Mouse (Mus musculus) erythroblast, embryonic 14.5 days (primary cell): Measurements from ENCODE around the gene Hist1h4f. TPM values are rescaled to one million over a fixed set of nuclear protein-coding genes. Genes with fewer than 3 reads are reported as not detected.
A peak's percentile ranks its signal among the peaks of the same experiment; 100 is the strongest.
"Not testable (repeated sequence)": the region's sequence is repeated elsewhere in the genome, so short reads cannot be mapped to it uniquely, and the experiment has no call there.

Experiments used
- H3K27me3 ChIP-seq: 2 replicates; pipeline ENCODE4 v1.6.1; 2012; ENCODE audit warnings: inconsistent platforms; ENCODE audit not compliant: control insufficient read depth
- H3K36me3 ChIP-seq: 2 replicates; pipeline ENCODE4 v1.6.1; 2012; ENCODE audit warnings: mild to moderate bottlenecking, inconsistent platforms; ENCODE audit not compliant: control insufficient read depth
- H3K4me1 ChIP-seq: 2 replicates; pipeline ENCODE4 v1.6.1; 2012; ENCODE audit warnings: inconsistent platforms; ENCODE audit not compliant: control insufficient read depth
- H3K4me3 ChIP-seq: replicated peaks from 2 replicates; pipeline ENCODE3; 2012; ENCODE audit warnings: moderate library complexity, mild to moderate bottlenecking, inconsistent platforms
- H3K9me3 ChIP-seq: 2 replicates; pipeline ENCODE4 v1.6.1; 2012; ENCODE audit warnings: low read length, inconsistent platforms, mixed read lengths; ENCODE audit not compliant: control insufficient read depth
- GATA1 ChIP-seq: IDR thresholded peaks from 2 replicates; pipeline ENCODE4 v1.6.1; 2012; ENCODE audit warnings: low read length, inconsistent platforms, mixed read lengths
- TAL1 ChIP-seq: IDR thresholded peaks from 3 replicates; pipeline ENCODE4 v1.6.1; 2012; ENCODE audit warnings: low read length, inconsistent platforms, mixed read lengths
- polyA plus RNA-seq: library from polyadenylated mRNA; stranded (reverse); fragments of >175 nt; gene quantifications from 2 replicates; pipeline ENCODE4 v1.2.3, GENCODE M21; 2012

The Hist1h4f gene
- polyA plus RNA-seq, 1 experiment, result 13.8 TPM

- no peak for TF ChIP-seq TAL1
- no peak for TF ChIP-seq GATA1
These were observed 19.6 kb upstream of the Hist1h4f start, which contains the start of the genes Hist1h2ae and Hist1h2bg for GRCm38 (mm10) chr13:23571022-23571503. Gene Hist1h2ae, minus strand, starts transcription at chr13:23571220. Gene Hist1h2bg, plus strand, starts transcription at chr13:23571396.

GRCm38 (mm10) chr13:23570261-23571021 lies 19.0 kb upstream of the Hist1h4f start:
- H3K36me3 ChIP-seq, H3K9me3 ChIP-seq, H3K27me3 ChIP-seq: not testable (repeated sequence)
- H3K4me1 ChIP-seq, result peaks cover 43% of the 10 kb centered on the region
- peak overlapping the region; percentile 68 for H3K4me3 ChIP-seq

More at GRCm38 (mm10) chr13:23571022-23571503, 19.6 kb upstream of the Hist1h4f start, which contains the start of the genes Hist1h2ae and Hist1h2bg:
- Histone ChIP-seq H3K9me3 (no peaks in the 10 kb centered on the region), H3K4me1 (peaks cover 38% of the 10 kb centered on the region), H3K36me3 (no peaks in the 10 kb centered on the region; the same call in 1 of the 2 replicates), H3K4me3 (peak within 1 kb of the TSS; percentile 72), H3K27me3 (no peaks in the 10 kb centered on the region)

DNA sequence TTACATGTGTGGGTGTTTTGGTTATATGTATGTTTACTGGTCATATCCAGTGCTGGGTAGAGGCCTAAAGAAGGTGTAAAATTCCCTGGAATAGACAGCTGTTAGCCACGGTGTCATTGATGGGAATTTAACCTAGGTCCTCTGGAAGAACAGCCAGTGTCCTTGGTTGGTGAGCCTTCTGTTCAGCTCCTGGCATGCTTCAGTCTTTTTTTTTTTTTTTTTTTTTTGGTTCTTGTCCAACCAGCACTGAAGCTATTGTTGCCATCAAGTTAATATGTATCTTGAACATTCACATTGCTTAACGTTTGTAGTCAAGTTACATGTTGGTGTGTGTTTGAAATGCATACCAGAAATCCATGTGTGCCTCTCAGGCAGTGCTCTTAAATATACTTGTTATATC lies 13.0 kb upstream of the Hist1h4f start:
- TF ChIP-seq GATA1 (no peak), TAL1 (no peak)
- no peak overlapping the region for H3K4me3 ChIP-seq

GRCm38 (mm10) chr13:23562699-23563462 lies 11.4 kb upstream of the Hist1h4f start:
- TF ChIP-seq GATA1, result no peak
- H3K27me3 ChIP-seq, result no peaks in the 10 kb centered on the region
- H3K9me3 ChIP-seq, result no peaks in the 10 kb centered on the region
- peaks cover 57% of the 10 kb centered on the region for H3K4me1 ChIP-seq
- no peaks in the 10 kb centered on the region for H3K36me3 ChIP-seq
- H3K4me3 ChIP-seq, result peak overlapping the region; percentile 60

More for the DNA sequence above, 13.0 kb upstream of the Hist1h4f start:
- H3K4me1 ChIP-seq, result peaks cover 55% of the 10 kb centered on the region
- H3K36me3 ChIP-seq, result no peaks in the 10 kb centered on the region
- H3K9me3 ChIP-seq, result no peaks in the 10 kb centered on the region
- no peaks in the 10 kb centered on the region for H3K27me3 ChIP-seq

DNA sequence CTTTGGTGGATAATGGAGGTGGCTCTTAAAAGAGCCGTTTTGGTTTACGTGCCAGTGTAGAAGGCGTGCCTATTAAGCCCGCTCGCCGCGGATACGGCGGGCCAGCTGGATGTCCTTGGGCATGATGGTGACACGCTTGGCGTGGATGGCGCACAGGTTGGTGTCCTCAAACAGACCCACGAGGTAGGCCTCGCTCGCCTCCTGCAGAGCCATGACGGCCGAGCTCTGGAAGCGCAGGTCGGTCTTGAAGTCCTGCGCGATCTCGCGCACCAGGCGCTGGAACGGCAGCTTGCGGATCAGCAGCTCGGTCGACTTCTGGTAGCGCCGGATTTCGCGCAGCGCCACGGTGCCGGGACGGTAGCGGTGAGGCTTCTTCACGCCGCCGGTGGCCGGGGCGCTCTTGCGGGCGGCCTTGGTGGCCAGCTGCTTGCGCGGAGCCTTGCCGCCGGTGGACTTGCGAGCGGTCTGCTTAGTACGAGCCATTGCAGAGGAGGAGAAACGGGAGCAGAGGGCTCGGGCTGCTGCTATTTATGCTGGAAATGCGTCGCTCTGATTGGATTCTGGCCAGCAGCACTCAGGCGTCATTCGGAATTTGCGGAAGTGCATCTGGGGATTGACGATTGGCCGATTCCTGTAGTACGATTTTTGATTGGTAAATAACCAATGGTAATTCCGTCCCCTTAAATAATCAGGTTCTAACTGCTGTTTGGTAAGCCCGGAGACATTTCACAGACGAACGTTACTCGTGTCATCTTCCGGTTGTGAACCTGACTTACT lies 10.6 kb upstream of the Hist1h4f start, which contains the start of gene Hist1h3e:
Gene Hist1h3e, minus strand, starts transcription at position 487 of the 777 bp plus-strand sequence.
- peak within 1 kb of the TSS; percentile 60 for H3K4me3 ChIP-seq
- peaks cover 54% of the 10 kb centered on the region for H3K4me1 ChIP-seq
- H3K36me3 ChIP-seq, H3K27me3 ChIP-seq, H3K9me3 ChIP-seq: not testable (repeated sequence)

GRCm38 (mm10) chr13:23561531-23561882 lies 10.1 kb upstream of the Hist1h4f start:
- H3K4me3 ChIP-seq, result peak overlapping the region; percentile 53
- H3K36me3 ChIP-seq, H3K27me3 ChIP-seq, H3K9me3 ChIP-seq: not testable (repeated sequence)
- peaks cover 54% of the 10 kb centered on the region for H3K4me1 ChIP-seq

GRCm38 (mm10) chr13:23560699-23561098 lies 9.3 kb upstream of the Hist1h4f start:
- H3K4me1 ChIP-seq, result peaks cover 51% of the 10 kb centered on the region
- H3K36me3 ChIP-seq, H3K27me3 ChIP-seq, H3K9me3 ChIP-seq: not testable (repeated sequence)
- H3K4me3 ChIP-seq, result peak overlapping the region; percentile 56

DNA sequence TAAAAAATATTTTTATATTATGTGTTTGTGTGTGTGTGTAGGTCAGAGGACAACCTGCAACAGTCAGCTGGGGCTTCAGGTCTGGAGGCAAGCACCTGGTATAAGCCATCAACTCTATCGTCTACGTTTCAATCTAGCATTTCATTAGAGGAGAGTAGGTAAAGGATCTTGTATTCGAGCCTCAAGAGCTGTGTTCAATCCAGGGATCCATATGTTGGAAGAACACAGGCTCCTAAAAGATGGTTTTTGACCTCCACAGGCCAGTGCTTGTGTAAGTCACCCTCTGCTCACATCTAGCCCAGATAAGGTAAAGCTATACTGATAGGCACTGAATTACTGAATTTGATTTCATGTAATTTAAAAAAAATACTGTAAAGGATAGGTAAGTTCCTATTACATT lies 5.5 kb upstream of the Hist1h4f start:
- Histone ChIP-seq H3K27me3 (no peaks in the 10 kb centered on the region), H3K9me3 (no peaks in the 10 kb centered on the region), H3K4me3 (peak overlapping the region; percentile 80), H3K4me1 (peaks cover 56% of the 10 kb centered on the region), H3K36me3 (no peaks in the 10 kb centered on the region; the same call in 1 of the 2 replicates)
- no peak for TF ChIP-seq TAL1
- no peak for TF ChIP-seq GATA1

DNA sequence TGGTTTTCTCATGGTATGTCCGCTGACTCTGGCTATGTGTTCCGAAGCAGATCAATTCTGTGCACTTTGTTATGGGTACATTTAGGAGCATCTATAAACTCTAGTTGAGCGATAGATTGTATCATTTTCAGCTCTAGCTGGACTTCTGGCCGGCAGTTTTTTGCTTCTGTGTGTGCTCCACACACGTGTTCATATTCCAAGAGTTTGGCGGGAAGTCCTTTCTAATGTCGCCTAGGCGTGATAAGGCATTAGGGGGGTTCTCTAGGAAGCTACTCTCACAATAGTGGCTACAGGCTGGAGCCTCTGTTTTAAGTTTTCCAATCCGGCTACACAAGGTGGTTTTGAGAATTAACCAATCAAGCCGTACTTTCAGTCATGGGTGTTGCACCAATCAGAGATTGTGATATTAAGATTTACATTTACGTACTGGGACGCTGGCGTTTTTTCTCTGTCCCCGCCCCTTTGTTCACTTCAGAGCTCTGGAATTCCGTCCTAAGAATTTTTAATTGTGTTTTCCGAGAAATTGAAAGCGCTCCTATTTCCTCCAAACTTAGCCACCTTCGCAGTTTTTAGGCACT lies 4.5 kb upstream of the Hist1h4f start:
- Histone ChIP-seq H3K4me1 (peaks cover 65% of the 10 kb centered on the region), H3K27me3 (no peaks in the 10 kb centered on the region), H3K36me3 (no peaks in the 10 kb centered on the region; the same call in 1 of the 2 replicates), H3K4me3 (peak overlapping the region; percentile 80), H3K9me3 (no peaks in the 10 kb centered on the region)
- no peak for TF ChIP-seq TAL1
- no peak for TF ChIP-seq GATA1
